In the genomic region with DNA sequence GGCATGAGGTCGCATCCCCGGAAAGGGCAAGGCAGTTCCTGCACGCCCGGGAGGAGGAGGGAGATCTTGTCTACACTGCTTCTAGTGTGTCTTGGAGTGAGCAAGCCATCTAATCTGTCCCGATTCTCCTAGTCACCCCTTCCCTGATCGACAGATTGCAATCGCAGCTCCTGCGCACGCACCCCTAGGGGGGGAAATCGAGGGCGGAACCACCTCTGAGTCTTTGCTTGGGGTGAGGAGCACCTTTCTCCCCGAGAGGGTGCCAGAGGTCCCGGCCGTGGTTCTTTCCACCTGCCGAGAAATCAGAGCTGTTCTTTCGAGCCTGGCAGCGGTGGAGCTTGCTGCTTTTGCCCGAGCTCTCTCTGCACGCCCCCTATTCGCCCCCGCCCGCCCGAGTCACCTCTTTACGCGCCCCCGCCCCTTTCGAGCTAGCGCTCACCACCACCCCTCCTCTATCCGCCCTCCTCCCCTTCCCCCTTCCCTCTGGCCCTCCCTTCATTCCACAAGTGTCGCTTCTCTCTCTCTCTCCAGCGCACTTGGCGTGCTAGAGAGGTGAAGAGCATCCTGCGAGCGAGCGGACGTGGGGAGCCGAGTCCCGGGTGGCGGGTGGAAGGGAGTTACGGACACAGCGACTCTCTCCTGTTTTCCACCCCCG, we compare ENCODE assay signal across 8 mouse cellular contexts. TPM values are rescaled to one million over a fixed set of nuclear protein-coding genes. Genes with fewer than 3 reads are reported as not detected.
A peak's percentile ranks its signal among the peaks of the same experiment; 100 is the strongest.
DNase-seq lines count a peak whose midpoint lies in the region; ATAC-seq lines count a peak whose summit lies in the region.

Gene Shisa9, plus strand, starts transcription at position 498 of the 655 bp plus-strand sequence.

- 2% methylated on average over 34 of the region's 42 CpGs for WGBS in hindbrain, embryonic 11.5 days
- WGBS in midbrain, embryonic 15.5 days = under 1% methylated on average over 42 of the region's 42 CpGs

- peak; percentile 83 for ATAC-seq in hindbrain, embryonic 11.5 days (ENCODE audit: low FRiP score)
- peak; percentile 81 for ATAC-seq in midbrain, embryonic 15.5 days (replicated peaks)
- no peak for ATAC-seq in megakaryocyte-erythroid progenitor cell, adult 5-6 weeks (replicated peaks; ENCODE audit: low FRiP score, low TSS enrichment, poor library complexity, severe bottlenecking)

- intact Hi-C loops in left cerebral cortex, postnatal 25 days (cut with DNase I) = loop anchor here (1.0 to 10.0 kb wide), 5 partner anchors 31 to 1121 kb away; partner anchors contain the start of gene Ercc4

- DNase-seq in adrenal gland, adult (ENCODE audit: inconsistent age in 2 of 2, low spot score in 1 of 2) = peak; percentile 29 to 74
- no peak for DNase-seq in adrenal gland, postnatal 4 days (ENCODE audit: low spot score in 2 of 2)
- DNase-seq in urinary bladder, adult 2 months (ENCODE audit: low spot score) = peak; percentile 28
- no peak for DNase-seq in urinary bladder, postnatal 4 days (ENCODE audit: low spot score in 2 of 2)
- peak; percentile 61 for DNase-seq in hindbrain, embryonic 11.5 days (ENCODE audit: low spot score)
- DNase-seq in left cerebral cortex, postnatal 25 days (ENCODE audit: low spot score in 2 of 2) = peak; percentile 55 to 63

- H3K9me3 ChIP-seq in hindbrain, embryonic 11.5 days (ENCODE audit: control insufficient read depth, low read length) = no peaks in the 10 kb centered on the region
- no peaks in the 10 kb centered on the region for H3K9me3 ChIP-seq in midbrain, embryonic 15.5 days

- 0 out of 2 replicates have a peak, but pooled peaks cover 4% of the 10 kb centered on the region for H3K4me1 ChIP-seq in hindbrain, embryonic 11.5 days (replicated peaks; ENCODE audit: control insufficient read depth, insufficient read depth, low read length)
- peaks cover 29% of the 10 kb centered on the region for H3K4me1 ChIP-seq in midbrain, embryonic 15.5 days

- H3K27ac ChIP-seq in hindbrain, embryonic 11.5 days (ENCODE audit: low read depth, low read length) = no peak within 1 kb of the TSS
- peak within 1 kb of the TSS; percentile 72 for H3K27ac ChIP-seq in midbrain, embryonic 15.5 days

- H3K9ac ChIP-seq in hindbrain, embryonic 11.5 days (ENCODE audit: low read depth, low read length) = peak within 1 kb of the TSS; percentile 53
- H3K9ac ChIP-seq in midbrain, embryonic 15.5 days = peak within 1 kb of the TSS; percentile 54

- H3K4me2 ChIP-seq in hindbrain, embryonic 11.5 days (replicated peaks; ENCODE audit: low read depth, low read length) = peak within 1 kb of the TSS; percentile 99
- H3K4me2 ChIP-seq in midbrain, embryonic 15.5 days = peak within 1 kb of the TSS; percentile 87

- peaks cover 50% of the 10 kb centered on the region for H3K27me3 ChIP-seq in hindbrain, embryonic 11.5 days (ENCODE audit: control insufficient read depth, insufficient read depth, low read length)
- H3K27me3 ChIP-seq in midbrain, embryonic 15.5 days (replicated peaks) = peaks cover 23% of the 10 kb centered on the region

- H3K36me3 ChIP-seq in hindbrain, embryonic 11.5 days (ENCODE audit: control insufficient read depth, insufficient read depth, low read length) = no peaks in the 10 kb centered on the region
- H3K36me3 ChIP-seq in midbrain, embryonic 15.5 days (replicated peaks) = no peaks in the 10 kb centered on the region

- peak within 1 kb of the TSS; percentile 54 for H3K4me3 ChIP-seq in hindbrain, embryonic 11.5 days (ENCODE audit: low read depth, low read length)
- H3K4me3 ChIP-seq in midbrain, embryonic 15.5 days = peak within 1 kb of the TSS; percentile 54

RNA-seq across cellular contexts. Expression of gene Shisa9, which starts in this region (rescaled TPM):
- 1 to 10 TPM; 4.6 to 6.0 TPM for total RNA-seq in adrenal gland, postnatal 4 days (2021)
- 2.7 and 3.9 TPM in 2 replicates for polyA plus RNA-seq in urinary bladder, adult 2 months (2012; rRNA removed)
- polyA plus RNA-seq in hindbrain, embryonic 11.5 days (2014; fragmentation: Nextera tagmentation; extraction: Ambion mirVana) = 1.3 and 1.7 TPM in 2 replicates
- 10 to 100 TPM; 68.1 to 71.7 TPM for total RNA-seq in left cerebral cortex, postnatal 25 days (2021)
- polyA plus RNA-seq in midbrain, embryonic 15.5 days (2015; fragmentation: Nextera tagmentation; extraction: Ambion mirVana) = 11.1 and 12.4 TPM in 2 replicates
- total RNA-seq in megakaryocyte-erythroid progenitor cell, adult 5-6 weeks (2014; fragmentation: Nextera tagmentation) = not detected in 2 replicates
- total RNA-seq in megakaryocyte-erythroid progenitor cell, adult 5-6 weeks (2017) = not detected in 2 replicates

Comparison
In these comparisons a context has a peak if more than half of its experiments do, and no peak if none do; other contexts are left out.
1. RNA of gene Shisa9 (total RNA-seq): 68.1 to 71.7 TPM in left cerebral cortex, postnatal 25 days; 4.6 to 6.0 TPM in adrenal gland, postnatal 4 days and not detected in megakaryocyte-erythroid progenitor cell, adult 5-6 weeks; every median in the first group is over 4 times any median in the second.
2. DNase-seq: peak in adrenal gland, adult (2 of 2), urinary bladder, adult 2 months (single experiment), hindbrain, embryonic 11.5 days (single experiment) and left cerebral cortex, postnatal 25 days (2 of 2); none in adrenal gland, postnatal 4 days (0 of 2) and urinary bladder, postnatal 4 days (0 of 2).